Mouse (Mus musculus) spleen, adult 2 months (tissue): ENCODE data around the gene Rbms2.

Source experiments
- CTCF ChIP-seq: fragments of 200-500 bp; IDR thresholded peaks from 2 replicates; pipeline ENCODE4 v1.5.1; 2011; ENCODE audit warnings: mild to moderate bottlenecking, inconsistent platforms; ENCODE audit not compliant: insufficient read depth, insufficient read length, insufficient replicate concordance; ENCODE audit errors: extremely low read depth
- POLR2A ChIP-seq: fragments of 200-500 bp; IDR thresholded peaks from 2 replicates; pipeline ENCODE4 v1.6.1; 2011; ENCODE audit warnings: low read depth, low read length, inconsistent platforms

GRCm38 (mm10) chr10:128096693-128097586, 83.2 kb downstream of the Rbms2 start:
- TF ChIP-seq CTCF (no peak), POLR2A (no peak)
